Mouse (Mus musculus): ENCODE data around the gene Rspo3.

Rspo3 gene

DNA sequence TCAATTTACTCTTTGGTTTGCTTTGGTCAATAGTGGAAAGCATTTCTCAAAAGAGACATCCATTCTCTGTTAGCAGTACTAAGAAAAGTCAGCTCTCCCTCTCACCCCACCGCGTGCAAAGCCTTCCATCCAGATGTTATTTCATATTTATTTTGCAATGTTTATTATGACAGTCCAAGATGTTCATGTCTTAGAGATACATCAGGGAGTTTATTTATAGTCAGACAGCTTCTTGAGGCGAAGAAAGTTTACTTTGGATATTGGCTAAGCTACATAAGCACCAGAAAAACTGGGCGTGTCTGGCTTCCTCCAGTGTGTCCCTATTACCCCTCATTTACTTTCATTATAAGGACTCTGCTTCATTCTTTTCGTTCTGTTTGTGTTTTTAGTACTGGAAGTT, 94.4 kb downstream of the Rspo3 start:
- DNase-seq (ENCODE audit: low spot score in 2 of 2), result no peak

GRCm38 (mm10) chr10:29432935-29433453, 102.7 kb downstream of the Rspo3 start:
- DNase-seq (ENCODE audit: low spot score in 2 of 2), result no peak

DNA sequence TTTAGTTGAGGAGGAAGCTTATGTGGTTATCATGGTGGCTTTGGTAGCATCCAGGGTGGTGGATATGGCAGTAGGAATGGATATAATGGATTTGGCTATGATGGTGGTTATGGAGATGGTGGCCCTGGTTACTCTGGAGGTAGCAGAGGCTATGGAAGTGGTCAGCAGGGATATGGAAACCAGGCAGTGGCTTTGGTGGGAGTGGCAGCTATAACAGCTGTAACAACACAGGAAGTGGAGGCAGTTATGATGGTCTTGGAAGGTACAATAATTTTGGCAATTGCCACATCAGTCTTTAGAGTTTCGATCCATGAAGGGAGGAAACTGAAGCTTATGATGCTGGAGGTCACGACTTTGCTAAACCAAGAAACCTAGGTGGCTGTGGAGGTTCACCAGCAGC, 109.0 kb downstream of the Rspo3 start:
- DNase-seq (ENCODE audit: low spot score in 2 of 2), result no peak

DNA sequence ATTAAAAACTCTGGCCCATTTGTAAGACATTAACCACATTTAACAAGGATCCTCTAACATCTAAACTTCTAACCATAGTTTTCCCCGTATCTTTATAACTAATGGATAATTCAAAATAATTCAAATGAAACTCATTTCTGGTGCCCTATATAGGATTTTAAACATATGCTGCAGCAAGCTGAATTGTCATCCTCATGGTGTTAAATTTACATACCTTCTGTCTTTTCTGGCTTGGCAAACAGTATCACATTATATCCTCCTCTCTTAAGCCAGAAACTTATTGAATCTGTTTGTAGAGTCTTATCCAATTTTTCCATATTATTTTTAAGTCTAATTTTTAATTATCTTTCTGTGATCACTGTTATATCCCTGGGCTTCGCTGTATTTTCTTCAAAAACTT, 111.1 kb downstream of the Rspo3 start:
- no peak for DNase-seq (ENCODE audit: low spot score in 2 of 2)

GRCm38 (mm10) chr10:29414361-29414760, 121.3 kb downstream of the Rspo3 start:
- DNase-seq (ENCODE audit: low spot score in 2 of 2), result no peak

DNA sequence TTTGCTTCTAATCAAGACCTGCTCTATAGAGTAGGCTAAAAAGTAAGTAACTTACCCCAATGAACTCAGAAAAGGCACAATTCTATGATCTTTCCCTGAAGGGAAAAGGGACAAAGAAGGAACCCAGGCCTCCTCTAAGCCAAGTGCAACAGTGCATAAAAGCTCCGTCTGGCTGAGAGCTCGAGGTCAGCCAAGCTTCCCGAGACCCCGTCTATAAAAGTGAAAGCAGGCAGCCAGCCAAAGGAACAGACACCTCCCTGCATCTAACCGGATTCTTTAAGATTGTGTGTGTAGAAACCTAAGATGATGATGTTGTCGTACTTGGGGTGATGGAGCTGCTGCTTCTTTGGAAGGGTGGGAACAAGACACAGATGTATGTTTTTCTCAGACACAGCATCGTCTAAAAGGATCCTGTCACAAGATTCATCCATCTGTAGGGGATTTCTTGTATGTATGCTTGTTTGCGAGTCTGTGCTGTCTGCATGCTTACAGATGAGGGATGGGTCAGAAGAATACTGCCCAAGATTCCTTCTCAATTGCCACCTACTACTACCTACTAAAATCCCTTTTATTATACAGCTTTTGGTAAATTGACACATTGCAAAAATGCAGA, 132.9 kb downstream of the Rspo3 start:
- no peak for DNase-seq (ENCODE audit: low spot score in 2 of 2)
